Mouse (Mus musculus): ENCODE measurements around the gene Sac3d1.

DNA sequence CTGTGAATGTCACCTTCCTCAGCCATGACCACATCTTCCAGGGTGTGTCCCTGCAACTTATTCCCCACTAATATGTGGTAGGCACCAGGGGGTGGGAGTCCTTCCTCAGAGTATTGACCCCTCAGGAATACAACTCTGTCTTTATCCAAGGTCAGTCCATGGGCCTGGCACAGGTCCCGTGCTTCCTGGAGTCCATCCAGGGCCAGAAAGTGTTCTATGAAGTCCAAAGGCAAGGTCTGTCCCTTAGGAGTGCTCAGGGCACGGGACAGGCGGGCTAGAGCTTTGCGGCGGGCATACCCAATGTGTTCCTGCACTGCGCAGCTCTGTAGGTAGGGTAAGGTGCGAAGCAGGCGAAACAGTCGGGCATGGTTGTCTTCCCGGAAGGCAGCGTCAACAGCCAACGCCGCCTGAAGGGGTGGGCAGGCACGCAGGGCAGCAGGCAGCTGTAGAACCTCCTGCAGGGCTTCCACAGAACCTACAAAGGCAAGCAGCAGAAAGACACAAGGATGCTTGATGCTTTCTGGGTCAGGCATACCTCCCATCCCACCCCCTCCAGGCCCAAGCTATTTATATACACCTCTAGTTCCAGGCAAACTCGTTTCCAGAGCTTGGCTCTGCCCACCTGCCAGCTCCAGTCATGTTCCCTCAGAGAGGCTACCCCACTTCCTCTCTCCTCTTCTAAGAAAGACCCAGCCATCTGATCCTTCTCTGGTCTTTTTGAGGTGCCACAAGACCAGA lies 2.2 kb downstream of the Sac3d1 start:
- no peak for TF ChIP-seq CTCF (IDR thresholded peaks at IDR 0.05; ENCODE audit: low read depth)
- TF ChIP-seq EP300 (IDR thresholded peaks at IDR 0.05; ENCODE audit: low read depth), result no peak

Data from liver, embryonic 14.5 days (tissue).